Mouse (Mus musculus) CH12.LX (cell line): ENCODE results near the gene Sdhaf1. TPM values are rescaled to one million over a fixed set of nuclear protein-coding genes. Genes with fewer than 3 reads are reported as not detected.

ENCODE experiments used
- DNase-seq: peaks from one replicate; pipeline ENCODE4 v3.0.0-alpha.2; 2013; ENCODE audit errors: extremely low read depth
- H3K27ac ChIP-seq: 2 replicates; pipeline ENCODE4 v1.5.1; 2012; ENCODE audit warnings: low read depth, mild to moderate bottlenecking, control low read depth, moderate library complexity; ENCODE audit not compliant: insufficient read depth
- H3K27me3 ChIP-seq: replicated peaks from 2 replicates; pipeline ENCODE3; 2012; ENCODE audit warnings: inconsistent platforms
- H3K36me3 ChIP-seq, 2 experiments: replicated peaks in 1 of 2; 2 replicates each; pipeline versions ENCODE3 to v1.6.1; 2012; ENCODE audit warnings: inconsistent platforms in 1 of 2, low read length in 1 of 2, mild to moderate bottlenecking in 1 of 2, mixed read lengths in 1 of 2, moderate library complexity in 1 of 2; ENCODE audit not compliant: control insufficient read depth in 1 of 2, insufficient read depth in 1 of 2
- H3K4me1 ChIP-seq, 2 experiments: 2 replicates each; pipeline ENCODE4 v1.6.1; 2012; ENCODE audit warnings: inconsistent platforms in 1 of 2, moderate library complexity in 1 of 2; ENCODE audit not compliant: insufficient read depth in 2 of 2, control insufficient read depth in 1 of 2
- H3K4me2 ChIP-seq: 2 replicates; pipeline ENCODE4 v1.6.1; 2012; ENCODE audit warnings: low read depth, mild to moderate bottlenecking, control low read depth; ENCODE audit not compliant: poor library complexity, insufficient read depth, severe bottlenecking
- H3K4me3 ChIP-seq, 3 experiments: fragments of 150-350 bp in 1 of 3; sonication (generic) in 1 of 3; replicated peaks in 1 of 3; 2 replicates each; pipeline versions ENCODE3 to v1.5.1; 2011 to 2012; ENCODE audit warnings: low read depth in 2 of 3, low read length in 2 of 3, mild to moderate bottlenecking in 2 of 3, moderate library complexity in 2 of 3, control low read depth in 1 of 3, improper control_type of control experiment in 1 of 3, inconsistent platforms in 1 of 3, mixed read lengths in 1 of 3; ENCODE audit not compliant: poor library complexity in 1 of 3
- H3K79me2 ChIP-seq: replicated peaks from 2 replicates; pipeline ENCODE4 v1.6.1; 2012; ENCODE audit warnings: mild to moderate bottlenecking, moderate library complexity; ENCODE audit not compliant: control insufficient read depth, poor library complexity, insufficient read depth, severe bottlenecking; ENCODE audit errors: extremely low read depth
- H3K9ac ChIP-seq: 2 replicates; pipeline ENCODE4 v1.6.1; 2012; ENCODE audit warnings: low read depth, mild to moderate bottlenecking, control low read depth, moderate library complexity; ENCODE audit not compliant: insufficient read depth
- H3K9me3 ChIP-seq: replicated peaks from 2 replicates; pipeline ENCODE3; 2012; ENCODE audit warnings: low read length, inconsistent platforms, mixed read lengths
- ETS1 ChIP-seq: conservative IDR thresholded peaks from 2 replicates; pipeline ENCODE4 v1.6.1; 2012; ENCODE audit warnings: low read depth, mild to moderate bottlenecking, inconsistent platforms, low read length, improper control_type of control experiment, moderate library complexity
- MEF2A ChIP-seq: IDR thresholded peaks from 2 replicates; pipeline ENCODE4 v1.6.1; 2014; ENCODE audit warnings: low read depth, mild to moderate bottlenecking, inconsistent platforms, low read length, improper control_type of control experiment, borderline replicate concordance
- dilution Hi-C: fragments of 300-500 bp; cut with MboI; formaldehyde crosslinking; loops from 2 replicates; pipeline ENCODE4 v1.14.3; 2020; ENCODE audit warnings: low sequenced_read_pairs; ENCODE audit not compliant: extremely low pct_unique_long_range_greater_than_20kb, extremely low pct_ligation_motif_present
- in situ Hi-C: fragments of 300-500 bp; cut with MboI; formaldehyde crosslinking; loops from 3 replicates; pipeline ENCODE4 v1.14.3; 2019; ENCODE audit warnings: low sequenced_read_pairs, low pct_ligation_motif_present, low pct_unique_long_range_greater_than_20kb, mixed read lengths
- polyA plus RNA-seq: library from polyadenylated mRNA; unstranded; fragments of >175 nt; gene quantifications from 2 replicates; pipeline ENCODE4 v1.2.1, GENCODE M21; 2012; ENCODE audit warnings: low read depth; ENCODE audit not compliant: insufficient read length
- total RNA-seq, 2 experiments: library from RNA; depleted of rRNA; stranded (reverse); fragments of 300-350 nt in 1 of 2; fragments of >200 nt in 1 of 2; gene quantifications; 2 replicates each; pipeline ENCODE4 v1.2.3; 2012 to 2014

Gene Sdhaf1
- total and polyA plus RNA-seq, 3 experiments = 8.8 to 18.5 (median 12.8) TPM

DNA sequence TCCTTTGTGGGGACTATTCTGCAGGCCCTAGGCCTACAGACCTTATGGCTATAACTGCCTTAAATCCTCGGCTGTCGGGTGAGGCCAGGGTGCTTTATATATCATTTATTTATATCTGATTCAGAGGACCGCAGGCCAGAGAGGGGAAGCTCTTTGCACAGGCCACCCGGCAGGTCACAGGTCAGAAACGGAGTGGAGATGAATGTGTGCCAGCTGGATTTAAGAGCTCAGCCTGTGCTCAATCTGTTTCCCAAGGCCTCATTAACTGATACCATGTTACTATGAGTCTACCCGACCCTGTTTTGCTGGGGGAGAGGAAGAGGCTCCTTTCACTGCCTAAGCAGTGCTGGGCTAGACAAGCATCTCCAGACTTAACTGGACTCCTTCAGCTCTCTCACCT, 49.3 kb downstream of the Sdhaf1 start:
- Histone ChIP-seq H3K9me3 (no peaks in the 10 kb centered on the region), H3K4me2 (no peak overlapping the region), H3K9ac (no peak overlapping the region), H3K36me3 (peaks cover 29 to 67% of the 10 kb centered on the region in 2 experiments), H3K4me3 (no peak overlapping the region), H3K79me2 (peaks cover 5% of the 10 kb centered on the region; the same call in 1 of the 2 replicates), H3K27me3 (no peaks in the 10 kb centered on the region), H3K4me1 (peaks cover 0 to 29% of the 10 kb centered on the region in 2 experiments; a peak in 2 of 4 replicates), H3K27ac (no peak overlapping the region)
- in situ Hi-C loops (no loop called here), dilution Hi-C loops (no loop called here)
- TF ChIP-seq ETS1 = no peak
- no peak for TF ChIP-seq MEF2A
- no peak for DNase-seq

Other genes starting within 250 kb of the Sdhaf1 start
Only the 20 nearest of the 32 such genes appear.
- gene Zfp146, start 154.1 kb downstream of the Sdhaf1 start, total RNA-seq (2012; rRNA removed) = 43.1 and 45.1 TPM in 2 replicates
- gene Zfp146, start 154.1 kb downstream of the Sdhaf1 start, total RNA-seq (2014; rRNA removed) = 44.5 and 45.0 TPM in 2 replicates
- gene Zfp146, start 154.1 kb downstream of the Sdhaf1 start, polyA plus RNA-seq = 42.0 and 47.8 TPM in 2 replicates
- 5.5 and 14.0 TPM in 2 replicates for gene Cox7a1, start 139.8 kb downstream of the Sdhaf1 start, total RNA-seq (2012; rRNA removed)
- gene Cox7a1, start 139.8 kb downstream of the Sdhaf1 start, total RNA-seq (2014; rRNA removed) = 9.9 and 15.2 TPM in 2 replicates
- 1.6 and 4.2 TPM in 2 replicates for gene Cox7a1, start 139.8 kb downstream of the Sdhaf1 start, polyA plus RNA-seq
- gene Capns1, start 125.1 kb downstream of the Sdhaf1 start, total RNA-seq (2012; rRNA removed) = 85.8 and 101 TPM in 2 replicates
- gene Capns1, start 125.1 kb downstream of the Sdhaf1 start, total RNA-seq (2014; rRNA removed) = 207 and 219 TPM in 2 replicates
- gene Capns1, start 125.1 kb downstream of the Sdhaf1 start, polyA plus RNA-seq = 218 and 233 TPM in 2 replicates
- gene Polr2i, start 91.9 kb downstream of the Sdhaf1 start, total RNA-seq (2012; rRNA removed) = 83.6 and 101 TPM in 2 replicates
- gene Polr2i, start 91.9 kb downstream of the Sdhaf1 start, total RNA-seq (2014; rRNA removed) = 55.0 and 62.9 TPM in 2 replicates
- 74.2 and 75.4 TPM in 2 replicates for gene Polr2i, start 91.9 kb downstream of the Sdhaf1 start, polyA plus RNA-seq
- 89.6 and 109 TPM in 2 replicates for gene Tbcb, start 91.6 kb downstream of the Sdhaf1 start, total RNA-seq (2012; rRNA removed)
- 54.9 and 57.7 TPM in 2 replicates for gene Tbcb, start 91.6 kb downstream of the Sdhaf1 start, total RNA-seq (2014; rRNA removed)
- 79.9 and 86.3 TPM in 2 replicates for gene Tbcb, start 91.6 kb downstream of the Sdhaf1 start, polyA plus RNA-seq
- gene Ovol3, start 88.2 kb downstream of the Sdhaf1 start, total RNA-seq (2012; rRNA removed) = 0.42 and 0.84 TPM in 2 replicates
- gene Ovol3, start 88.2 kb downstream of the Sdhaf1 start, total RNA-seq (2014; rRNA removed) = 1.9 and 2.8 TPM in 2 replicates
- gene Ovol3, start 88.2 kb downstream of the Sdhaf1 start, polyA plus RNA-seq = 3.4 and 4.3 TPM in 2 replicates
- 0.38 and 0.63 TPM in 2 replicates for gene Thap8, start 43.8 kb downstream of the Sdhaf1 start, total RNA-seq (2012; rRNA removed)
- gene Thap8, start 43.8 kb downstream of the Sdhaf1 start, total RNA-seq (2014; rRNA removed) = not detected in 2 replicates
- gene Thap8, start 43.8 kb downstream of the Sdhaf1 start, polyA plus RNA-seq = 0.23 TPM in 1 of 2 replicates, not detected in the other
- 5.3 and 5.4 TPM in 2 replicates for gene Wdr62, start 43.5 kb downstream of the Sdhaf1 start, total RNA-seq (2012; rRNA removed)
- gene Wdr62, start 43.5 kb downstream of the Sdhaf1 start, total RNA-seq (2014; rRNA removed) = 2.2 and 2.3 TPM in 2 replicates
- gene Wdr62, start 43.5 kb downstream of the Sdhaf1 start, polyA plus RNA-seq = 17.7 and 19.7 TPM in 2 replicates
- gene Clip3, start 32.2 kb downstream of the Sdhaf1 start, total RNA-seq (2012; rRNA removed) = not detected in 2 replicates
- not detected in 2 replicates for gene Clip3, start 32.2 kb downstream of the Sdhaf1 start, total RNA-seq (2014; rRNA removed)
- not detected in 2 replicates for gene Clip3, start 32.2 kb downstream of the Sdhaf1 start, polyA plus RNA-seq
- gene Alkbh6, start 15.2 kb downstream of the Sdhaf1 start, total RNA-seq (2012; rRNA removed) = 33.9 and 35.7 TPM in 2 replicates
- 28.8 and 31.7 TPM in 2 replicates for gene Alkbh6, start 15.2 kb downstream of the Sdhaf1 start, total RNA-seq (2014; rRNA removed)
- gene Alkbh6, start 15.2 kb downstream of the Sdhaf1 start, polyA plus RNA-seq = 25.2 and 25.4 TPM in 2 replicates
- gene Syne4, start 9.1 kb downstream of the Sdhaf1 start, total RNA-seq (2012; rRNA removed) = 1.7 and 1.9 TPM in 2 replicates
- gene Syne4, start 9.1 kb downstream of the Sdhaf1 start, total RNA-seq (2014; rRNA removed) = 0.70 and 0.81 TPM in 2 replicates
- 3.1 and 4.1 TPM in 2 replicates for gene Syne4, start 9.1 kb downstream of the Sdhaf1 start, polyA plus RNA-seq
- gene E130208F15Rik, start 2.2 kb downstream of the Sdhaf1 start, total RNA-seq (2012; rRNA removed) = 5.6 and 6.2 TPM in 2 replicates
- 0.35 and 0.70 TPM in 2 replicates for gene E130208F15Rik, start 2.2 kb downstream of the Sdhaf1 start, total RNA-seq (2014; rRNA removed)
- 6.2 and 9.7 TPM in 2 replicates for gene E130208F15Rik, start 2.2 kb downstream of the Sdhaf1 start, polyA plus RNA-seq
- gene Lrfn3, start 38.9 kb upstream of the Sdhaf1 start, total RNA-seq (2012; rRNA removed) = 0.04 and 0.08 TPM in 2 replicates
- gene Lrfn3, start 38.9 kb upstream of the Sdhaf1 start, total RNA-seq (2014; rRNA removed) = not detected in 2 replicates
- not detected in 2 replicates for gene Lrfn3, start 38.9 kb upstream of the Sdhaf1 start, polyA plus RNA-seq
- 4.2 and 5.0 TPM in 2 replicates for gene Tyrobp, start 89.9 kb upstream of the Sdhaf1 start, total RNA-seq (2012; rRNA removed)
- 9.4 and 13.0 TPM in 2 replicates for gene Tyrobp, start 89.9 kb upstream of the Sdhaf1 start, total RNA-seq (2014; rRNA removed)
- 14.3 and 18.9 TPM in 2 replicates for gene Tyrobp, start 89.9 kb upstream of the Sdhaf1 start, polyA plus RNA-seq
- 8.0 and 11.9 TPM in 2 replicates for gene Hcst, start 96.0 kb upstream of the Sdhaf1 start, total RNA-seq (2012; rRNA removed)
- gene Hcst, start 96.0 kb upstream of the Sdhaf1 start, total RNA-seq (2014; rRNA removed) = 6.3 and 11.8 TPM in 2 replicates
- gene Hcst, start 96.0 kb upstream of the Sdhaf1 start, polyA plus RNA-seq = 11.8 and 11.9 TPM in 2 replicates
- gene Nfkbid, start 97.8 kb upstream of the Sdhaf1 start, total RNA-seq (2012; rRNA removed) = 133 and 161 TPM in 2 replicates
- 131 and 144 TPM in 2 replicates for gene Nfkbid, start 97.8 kb upstream of the Sdhaf1 start, total RNA-seq (2014; rRNA removed)
- gene Nfkbid, start 97.8 kb upstream of the Sdhaf1 start, polyA plus RNA-seq = 175 and 197 TPM in 2 replicates
- 0.34 and 0.93 TPM in 2 replicates for gene Aplp1, start 121.6 kb upstream of the Sdhaf1 start, total RNA-seq (2012; rRNA removed)
- gene Aplp1, start 121.6 kb upstream of the Sdhaf1 start, total RNA-seq (2014; rRNA removed) = not detected in 2 replicates
- 0.10 TPM in 1 of 2 replicates, not detected in the other for gene Aplp1, start 121.6 kb upstream of the Sdhaf1 start, polyA plus RNA-seq
- gene Kirrel2, start 133.8 kb upstream of the Sdhaf1 start, total RNA-seq (2012; rRNA removed) = not detected in 2 replicates
- not detected in 2 replicates for gene Kirrel2, start 133.8 kb upstream of the Sdhaf1 start, total RNA-seq (2014; rRNA removed)
- not detected in 2 replicates for gene Kirrel2, start 133.8 kb upstream of the Sdhaf1 start, polyA plus RNA-seq
- gene Nphs1, start 134.4 kb upstream of the Sdhaf1 start, total RNA-seq (2012; rRNA removed) = 2.1 and 2.4 TPM in 2 replicates
- not detected in 2 replicates for gene Nphs1, start 134.4 kb upstream of the Sdhaf1 start, total RNA-seq (2014; rRNA removed)
- 1.0 TPM in 1 of 2 replicates, not detected in the other for gene Nphs1, start 134.4 kb upstream of the Sdhaf1 start, polyA plus RNA-seq
- gene Prodh2, start 169.7 kb upstream of the Sdhaf1 start, total RNA-seq (2012; rRNA removed) = not detected in 2 replicates
- gene Prodh2, start 169.7 kb upstream of the Sdhaf1 start, total RNA-seq (2014; rRNA removed) = not detected in 2 replicates
- not detected in 2 replicates for gene Prodh2, start 169.7 kb upstream of the Sdhaf1 start, polyA plus RNA-seq